Mouse (Mus musculus) activated CD4-positive, CD25-positive, alpha-beta regulatory T cell, adult 9 weeks (primary cell): ENCODE measurements around the gene Gprc5c. TPM values are rescaled to one million over a fixed set of nuclear protein-coding genes. Genes with fewer than 3 reads are reported as not detected.

Experiments
- polyA plus RNA-seq: library from polyadenylated mRNA; unstranded; fragments of 100-300 nt; shearing (Covaris generic); gene quantifications from one replicate; pipeline ENCODE4 v1.2.1, GENCODE M21; 2017

Gene Gprc5c
- 0.10 TPM for polyA plus RNA-seq

DNA sequence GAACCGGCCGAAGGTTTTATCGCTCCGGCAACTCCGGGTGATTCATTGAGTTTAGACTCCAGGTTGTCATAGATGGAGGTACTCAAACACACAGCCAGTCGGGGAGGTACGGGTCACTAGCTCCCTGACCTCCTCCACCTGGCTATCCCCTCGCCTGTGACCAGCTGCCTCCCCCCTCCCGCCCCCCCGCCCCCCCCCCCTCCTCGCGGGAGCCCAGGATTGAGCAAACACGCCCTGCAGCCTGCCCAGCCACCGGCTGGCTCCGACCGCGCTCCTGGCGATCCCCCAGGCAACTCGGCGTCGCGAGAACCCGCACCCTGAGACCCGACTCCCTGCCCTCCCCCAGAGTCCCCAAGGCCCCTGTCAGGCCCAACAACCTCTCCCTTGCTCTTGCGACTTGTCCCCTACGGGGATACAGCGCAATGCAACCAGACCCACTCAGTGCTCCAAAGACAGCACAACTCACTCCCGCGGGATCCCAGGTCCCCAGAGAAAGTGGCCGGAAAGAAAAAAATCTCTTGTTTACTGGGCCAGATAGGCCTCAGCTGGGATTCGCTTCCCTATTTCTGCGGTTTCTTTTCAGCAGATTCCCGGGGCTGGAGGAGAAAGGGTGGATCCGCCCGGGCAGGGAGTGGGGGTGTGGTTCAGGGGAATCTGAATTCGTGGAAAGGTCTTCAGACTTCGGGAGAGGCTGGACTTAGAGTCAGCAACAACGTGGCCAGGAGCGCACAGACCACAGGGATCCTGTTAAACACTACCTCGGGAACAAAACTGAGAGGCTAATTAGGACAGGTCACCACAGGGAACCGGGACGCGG is at the start of gene Gprc5c:
TSS of gene Gprc5c (plus strand) at position 701 of the 817 bp plus-strand sequence.

DNA sequence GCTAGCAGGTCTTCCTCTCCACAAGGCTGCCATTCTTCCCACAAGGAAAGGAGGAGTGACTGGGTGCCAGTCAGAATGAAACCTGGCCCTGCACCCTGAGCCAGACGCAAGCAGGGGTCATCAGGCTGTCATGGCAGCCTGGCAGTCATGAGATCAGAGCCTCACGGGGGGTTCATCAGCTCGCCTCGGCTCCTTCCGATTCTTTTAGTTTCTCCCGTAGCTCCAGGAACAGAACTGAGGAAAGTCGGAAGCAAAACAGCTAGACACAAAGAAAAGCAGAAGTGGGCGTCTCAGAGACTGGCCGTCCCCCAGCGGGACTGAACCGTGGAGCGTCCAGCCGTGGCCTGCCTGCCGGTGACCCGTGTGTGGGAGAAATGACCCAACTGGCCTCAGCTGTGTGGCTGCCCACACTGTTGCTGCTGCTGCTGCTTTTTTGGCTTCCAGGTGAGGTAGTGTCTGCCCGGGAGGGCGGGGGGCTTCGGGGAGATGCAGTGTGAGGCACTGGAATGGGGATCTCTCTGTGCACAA is 39.1 kb downstream of the Gprc5c start, which contains the start of gene Cd300a:
TSS of gene Cd300a (plus strand) at position 51 of the 528 bp plus-strand sequence.

Other genes with a start within 250 kb of the Gprc5c start
- 581 TPM for gene Rpl38, start 182.6 kb upstream of the Gprc5c start, polyA plus RNA-seq
- gene Ttyh2, start 175.7 kb upstream of the Gprc5c start, polyA plus RNA-seq, result 2.0 TPM
- not detected for gene Dnaic2, start 123.7 kb upstream of the Gprc5c start, polyA plus RNA-seq
- 0.18 TPM for gene Kif19a, start 85.8 kb upstream of the Gprc5c start, polyA plus RNA-seq
- gene Btbd17, start 55.2 kb upstream of the Gprc5c start, polyA plus RNA-seq, result not detected
- gene Gpr142, start 52.2 kb upstream of the Gprc5c start, polyA plus RNA-seq, result not detected
- gene Cd300a, start 38.9 kb downstream of the Gprc5c start, polyA plus RNA-seq, result 0.62 TPM
- 0.13 TPM for gene Cd300lb, start 83.2 kb downstream of the Gprc5c start, polyA plus RNA-seq
- 0.42 TPM for gene Cd300c, start 118.0 kb downstream of the Gprc5c start, polyA plus RNA-seq
- not detected for gene Cd300ld, start 138.8 kb downstream of the Gprc5c start, polyA plus RNA-seq
- 1.6 TPM for gene Cd300c2, start 150.7 kb downstream of the Gprc5c start, polyA plus RNA-seq
- not detected for gene Cd300ld2, start 165.0 kb downstream of the Gprc5c start, polyA plus RNA-seq
- not detected for gene Cd300ld4, start 175.9 kb downstream of the Gprc5c start, polyA plus RNA-seq
- gene Cd300ld5, start 186.6 kb downstream of the Gprc5c start, polyA plus RNA-seq, result not detected
- gene Cd300ld3, start 197.3 kb downstream of the Gprc5c start, polyA plus RNA-seq, result not detected
- gene Cd300e, start 211.0 kb downstream of the Gprc5c start, polyA plus RNA-seq, result 0.51 TPM
- 198 TPM for gene Rab37, start 240.3 kb downstream of the Gprc5c start, polyA plus RNA-seq